29 mouse cellular contexts compared by ENCODE assay signal in the genomic region with DNA sequence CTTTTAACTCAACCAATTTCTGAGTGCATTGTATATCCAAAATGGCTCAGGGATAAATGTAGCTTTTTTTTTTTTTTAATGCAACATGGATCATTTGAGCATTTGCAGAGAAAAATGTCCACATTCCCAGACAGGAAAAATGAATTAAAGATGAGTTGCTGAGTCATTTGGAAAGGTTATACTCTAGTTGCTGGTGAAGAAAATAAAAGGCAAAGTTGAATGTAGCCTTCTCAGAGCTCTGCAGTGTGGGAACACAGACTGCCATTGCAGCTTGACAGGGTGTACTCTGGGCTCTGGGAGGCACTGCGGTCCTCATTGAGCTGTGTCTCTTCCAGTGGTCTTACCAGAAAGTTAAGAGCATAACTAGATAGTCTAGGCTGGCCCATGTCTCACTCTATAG.
DNase-seq lines count a peak whose midpoint lies in the region; ATAC-seq and TF ChIP-seq lines count a peak whose summit lies in the region.
"Had no signal": no experiment of that assay in that cellular context is flagged by ENCODE, and none has a peak within 500 bp of the region (broad histone marks: within the 10 kb centered on the region; RNA-seq: fewer than 3 reads in every experiment).

No protein-coding gene starts in this region.

- H3K9me3 ChIP-seq in forebrain, embryonic 14.5 days (replicated peaks; ENCODE audit: control insufficient read depth, low read length), result no peaks in the 10 kb centered on the region
- H3K9me3 ChIP-seq in forebrain, embryonic 15.5 days, result no peaks in the 10 kb centered on the region
- no peaks in the 10 kb centered on the region for H3K9me3 ChIP-seq in midbrain, embryonic 16.5 days (replicated peaks; ENCODE audit: control insufficient read depth, low read length, poor library complexity, severe bottlenecking)
- no peaks in the 10 kb centered on the region for H3K9me3 ChIP-seq in midbrain, embryonic 10.5 days (replicated peaks)
- H3K9me3 ChIP-seq: embryonic facial prominence, embryonic 13.5 days; heart, embryonic 10.5 days; heart, embryonic 15.5 days; kidney, embryonic 15.5 days; limb, embryonic 10.5 days; limb, embryonic 15.5 days; liver, embryonic 13.5 days; megakaryocyte, embryonic 14.5 days had no signal

- peak; percentile 16; the same call in 1 of the 2 replicates for ATAC-seq in forebrain, embryonic 14.5 days
- no peak for ATAC-seq in forebrain, embryonic 15.5 days (replicated peaks)
- no peak; the same call in 1 of the 2 replicates for ATAC-seq in midbrain, embryonic 16.5 days
- ATAC-seq: CD4-positive, CD25-positive, alpha-beta regulatory T cell, adult 4 months; forebrain, postnatal 0 days; intestine, postnatal 0 days; lung, postnatal 0 days had no signal

- no peak for TF ChIP-seq POLR2A in kidney, adult 2 months (IDR thresholded peaks at IDR 0.05; ENCODE audit: low read depth, low read length)

- no peak overlapping the region for H3K4me2 ChIP-seq in forebrain, embryonic 14.5 days (ENCODE audit: low read length)
- H3K4me2 ChIP-seq in forebrain, embryonic 15.5 days (replicated peaks), result no peak overlapping the region
- no peak overlapping the region for H3K4me2 ChIP-seq in midbrain, embryonic 16.5 days (ENCODE audit: low read length)
- H3K4me2 ChIP-seq: embryonic facial prominence, embryonic 13.5 days; heart, embryonic 15.5 days; kidney, embryonic 15.5 days; limb, embryonic 15.5 days; liver, embryonic 13.5 days had no signal

- no peak overlapping the region for H3K9ac ChIP-seq in forebrain, embryonic 14.5 days (ENCODE audit: low read length)
- no peak overlapping the region for H3K9ac ChIP-seq in forebrain, embryonic 15.5 days (replicated peaks)
- no peak overlapping the region for H3K9ac ChIP-seq in midbrain, embryonic 16.5 days (ENCODE audit: low read depth, low read length)
- H3K9ac ChIP-seq: embryonic facial prominence, embryonic 13.5 days; forebrain, postnatal 0 days; heart, embryonic 15.5 days; kidney, embryonic 15.5 days; limb, embryonic 15.5 days; liver, embryonic 13.5 days had no signal

- H3K4me3 ChIP-seq in forebrain, embryonic 14.5 days (ENCODE audit: low read depth, low read length), result no peak overlapping the region
- no peak overlapping the region for H3K4me3 ChIP-seq in forebrain, embryonic 15.5 days
- H3K4me3 ChIP-seq in kidney, adult 2 months (ENCODE audit: insufficient read depth, low read depth, low read length), result no peak overlapping the region
- no peak overlapping the region for H3K4me3 ChIP-seq in midbrain, embryonic 16.5 days (ENCODE audit: low read depth, low read length)
- no peak overlapping the region for H3K4me3 ChIP-seq in midbrain, embryonic 10.5 days
- H3K4me3 ChIP-seq: embryonic facial prominence, embryonic 13.5 days; erythroblast, embryonic 14.5 days; heart, embryonic 10.5 days; heart, embryonic 15.5 days; kidney, embryonic 15.5 days; limb, embryonic 10.5 days; limb, embryonic 15.5 days; liver, embryonic 13.5 days had no signal

- no peak for DNase-seq in forebrain, embryonic 14.5 days (ENCODE audit: low spot score)
- DNase-seq in kidney, adult 2 months, result no peak
- DNase-seq in kidney, adult 9 months, result no peak
- no peak for DNase-seq in midbrain, embryonic 10.5 days (ENCODE audit: low spot score)
- no peak for DNase-seq in adrenal gland, postnatal 25 days
- DNase-seq: adrenal gland, postnatal 14 days; cerebellum, adult 18-20 months; cerebellum, postnatal 10 days; forebrain, postnatal 0 days; gastrocnemius, postnatal 14 days; kidney, postnatal 25 days; liver, embryonic 13.5 days; lung, adult 18-20 months; lung, postnatal 4 days; retina, postnatal 1 day; right cerebral cortex, postnatal 14 days had no signal

- no peaks in the 10 kb centered on the region for H3K27me3 ChIP-seq in forebrain, embryonic 14.5 days (replicated peaks; ENCODE audit: control insufficient read depth, insufficient read depth, low read length)
- H3K27me3 ChIP-seq in forebrain, embryonic 15.5 days, result no peaks in the 10 kb centered on the region
- H3K27me3 ChIP-seq in kidney, adult 2 months (replicated peaks; ENCODE audit: control insufficient read depth, insufficient read depth, low read length), result no peaks in the 10 kb centered on the region
- no peaks in the 10 kb centered on the region for H3K27me3 ChIP-seq in midbrain, embryonic 16.5 days (ENCODE audit: control insufficient read depth, insufficient read depth, low read depth, low read length)
- no peaks in the 10 kb centered on the region for H3K27me3 ChIP-seq in midbrain, embryonic 10.5 days (ENCODE audit: low read depth, poor library complexity, severe bottlenecking)
- H3K27me3 ChIP-seq: embryonic facial prominence, embryonic 13.5 days; heart, embryonic 15.5 days; kidney, embryonic 15.5 days; limb, embryonic 15.5 days; liver, embryonic 13.5 days; megakaryocyte, embryonic 14.5 days had no signal

- no peaks in the 10 kb centered on the region for H3K36me3 ChIP-seq in forebrain, embryonic 14.5 days (ENCODE audit: control insufficient read depth, insufficient read depth, low read length)
- no peaks in the 10 kb centered on the region for H3K36me3 ChIP-seq in forebrain, embryonic 15.5 days
- H3K36me3 ChIP-seq in kidney, adult 2 months (ENCODE audit: control insufficient read depth, insufficient read depth, low read length), result no peaks in the 10 kb centered on the region
- H3K36me3 ChIP-seq in midbrain, embryonic 16.5 days (ENCODE audit: control insufficient read depth, insufficient read depth, low read length), result no peaks in the 10 kb centered on the region
- H3K36me3 ChIP-seq in midbrain, embryonic 10.5 days, result no peaks in the 10 kb centered on the region
- H3K36me3 ChIP-seq: embryonic facial prominence, embryonic 13.5 days; heart, embryonic 10.5 days; heart, embryonic 15.5 days; kidney, embryonic 15.5 days; limb, embryonic 10.5 days; limb, embryonic 15.5 days; liver, embryonic 13.5 days had no signal

- no peak overlapping the region for H3K27ac ChIP-seq in forebrain, embryonic 14.5 days (ENCODE audit: low read depth, low read length)
- H3K27ac ChIP-seq in forebrain, embryonic 15.5 days (replicated peaks), result no peak overlapping the region
- H3K27ac ChIP-seq in kidney, adult 2 months (ENCODE audit: insufficient read depth, low read depth, low read length), result 0 out of 2 replicates have a peak overlapping the region, but pooled peaks have one; percentile 39
- 0 out of 2 replicates have a peak overlapping the region, but pooled peaks have one; percentile 33 for H3K27ac ChIP-seq in midbrain, embryonic 16.5 days (ENCODE audit: low read length)
- H3K27ac ChIP-seq in midbrain, embryonic 10.5 days (replicated peaks), result no peak overlapping the region
- H3K27ac ChIP-seq: embryonic facial prominence, embryonic 13.5 days; heart, embryonic 10.5 days; heart, embryonic 15.5 days; limb, embryonic 10.5 days; limb, embryonic 15.5 days; liver, embryonic 13.5 days had no signal

- WGBS in forebrain, embryonic 14.5 days, result 92% methylated on average over 1 of the region's 1 CpGs
- 83% methylated on average over 1 of the region's 1 CpGs for WGBS in forebrain, embryonic 15.5 days
- WGBS in kidney, adult 2 months, result 92% methylated on average over 1 of the region's 1 CpGs
- 95% methylated on average over 1 of the region's 1 CpGs for WGBS in midbrain, embryonic 16.5 days
- WGBS in midbrain, embryonic 10.5 days, result 88% methylated on average over 1 of the region's 1 CpGs

- H3K4me1 ChIP-seq in forebrain, embryonic 14.5 days (ENCODE audit: control insufficient read depth, insufficient read depth, low read length), result peaks cover 11% of the 10 kb centered on the region
- peaks cover 23% of the 10 kb centered on the region for H3K4me1 ChIP-seq in forebrain, embryonic 15.5 days
- H3K4me1 ChIP-seq in kidney, adult 2 months (ENCODE audit: control insufficient read depth, insufficient read depth, low read length), result peaks cover 7% of the 10 kb centered on the region
- H3K4me1 ChIP-seq in midbrain, embryonic 16.5 days (ENCODE audit: control insufficient read depth, insufficient read depth, low read length), result peaks cover 24% of the 10 kb centered on the region
- peaks cover 11% of the 10 kb centered on the region; the same call in 1 of the 2 replicates for H3K4me1 ChIP-seq in midbrain, embryonic 10.5 days
- H3K4me1 ChIP-seq: heart, embryonic 15.5 days had no signal

- TF ChIP-seq CTCF in kidney, adult 2 months (conservative IDR thresholded peaks at IDR 0.05; ENCODE audit: insufficient read depth, insufficient read length, low read depth, low read length), result no peak

Comparison
In these comparisons a context has a peak if more than half of its experiments do, and no peak if none do; other contexts are left out.
1. H3K27ac ChIP-seq: peak in kidney, adult 2 months (single experiment) and midbrain, embryonic 16.5 days (single experiment); none in forebrain, embryonic 14.5 days (single experiment), forebrain, embryonic 15.5 days (single experiment) and midbrain, embryonic 10.5 days (single experiment).